Mouse (Mus musculus): ENCODE data around the gene Zfp85. TPM values are rescaled to one million over a fixed set of nuclear protein-coding genes. Genes with fewer than 3 reads are reported as not detected.
"Not testable (repeated sequence)": the region's sequence is repeated elsewhere in the genome, so short reads cannot be mapped to it uniquely, and the experiment has no call there.

Gene Zfp85
- polyA plus RNA-seq (2012; rRNA removed), result 4.0 and 5.0 TPM in 2 replicates

- no peak within 1 kb of the TSS; the same call in 1 of the 2 replicates for H3K27ac ChIP-seq (ENCODE audit: insufficient read depth, low read length)
- DNase-seq, result peak; percentile 71 to 72
- H3K27me3 ChIP-seq (ENCODE audit: control insufficient read depth, insufficient read depth, low read length), result no peaks in the 10 kb centered on the region
- peak within 1 kb of the TSS; percentile 96 for H3K4me3 ChIP-seq (replicated peaks; ENCODE audit: insufficient read depth, low read depth, low read length)
- H3K4me1 ChIP-seq (ENCODE audit: control insufficient read depth, insufficient read depth, low read length), result no peaks in the 10 kb centered on the region
- WGBS, result 6% methylated on average over 24 of the region's 24 CpGs
- TF ChIP-seq POLR2A (IDR thresholded peaks at IDR 0.05; ENCODE audit: borderline replicate concordance, insufficient read depth, low read length), result no peak; the same call in 1 of the 2 replicates
- no peak for TF ChIP-seq CTCF (IDR thresholded peaks at IDR 0.05; ENCODE audit: borderline replicate concordance, insufficient read depth, low read depth, low read length)
Observed at GRCm38 (mm10) chr13:67754333-67755306, at the start of gene Zfp85. Zfp85 (minus strand) TSS chr13:67755228.

GRCm38 (mm10) chr13:67799151-67799550, 44.1 kb upstream of the Zfp85 start:
- WGBS, result 79% methylated on average over 3 of the region's 3 CpGs
- H3K4me1 ChIP-seq (ENCODE audit: control insufficient read depth, insufficient read depth, low read length); DNase-seq; H3K4me3 ChIP-seq (replicated peaks; ENCODE audit: insufficient read depth, low read depth, low read length); H3K27me3 ChIP-seq (ENCODE audit: control insufficient read depth, insufficient read depth, low read length); H3K27ac ChIP-seq (ENCODE audit: insufficient read depth, low read length): not testable (repeated sequence)

GRCm38 (mm10) chr13:67798618-67799017, 43.6 kb upstream of the Zfp85 start:
- no peak for TF ChIP-seq CTCF (IDR thresholded peaks at IDR 0.05; ENCODE audit: borderline replicate concordance, insufficient read depth, low read depth, low read length)
- no peak for TF ChIP-seq POLR2A (IDR thresholded peaks at IDR 0.05; ENCODE audit: borderline replicate concordance, insufficient read depth, low read length)
- 76% methylated on average over 3 of the region's 3 CpGs for WGBS
- H3K27me3 ChIP-seq (ENCODE audit: control insufficient read depth, insufficient read depth, low read length), result no peaks in the 10 kb centered on the region
- H3K4me1 ChIP-seq (ENCODE audit: control insufficient read depth, insufficient read depth, low read length), result no peaks in the 10 kb centered on the region
- no peak overlapping the region for H3K27ac ChIP-seq (ENCODE audit: insufficient read depth, low read length)
- H3K4me3 ChIP-seq (replicated peaks; ENCODE audit: insufficient read depth, low read depth, low read length), result no peak overlapping the region
- DNase-seq, result no peak

- no peak for TF ChIP-seq POLR2A (IDR thresholded peaks at IDR 0.05; ENCODE audit: borderline replicate concordance, insufficient read depth, low read length)
- no peak for TF ChIP-seq CTCF (IDR thresholded peaks at IDR 0.05; ENCODE audit: borderline replicate concordance, insufficient read depth, low read depth, low read length)
- 91% methylated on average over 10 of the region's 10 CpGs for WGBS
Observed at GRCm38 (mm10) chr13:67791921-67792455, 37.0 kb upstream of the Zfp85 start.

GRCm38 (mm10) chr13:67779265-67780221, 24.5 kb upstream of the Zfp85 start, which contains the start of gene Zfp493:
Zfp493 (plus strand) TSS chr13:67779693.
- H3K27ac ChIP-seq (ENCODE audit: insufficient read depth, low read length), result no peak within 1 kb of the TSS
- no peaks in the 10 kb centered on the region for H3K4me1 ChIP-seq (ENCODE audit: control insufficient read depth, insufficient read depth, low read length)
- WGBS, result 6% methylated on average over 26 of the region's 26 CpGs

More at GRCm38 (mm10) chr13:67791921-67792455, 37.0 kb upstream of the Zfp85 start:
- no peaks in the 10 kb centered on the region for H3K4me1 ChIP-seq (ENCODE audit: control insufficient read depth, insufficient read depth, low read length)
- H3K27me3 ChIP-seq (ENCODE audit: control insufficient read depth, insufficient read depth, low read length), result no peaks in the 10 kb centered on the region
- H3K27ac ChIP-seq (ENCODE audit: insufficient read depth, low read length), result no peak overlapping the region
- no peak for DNase-seq
- no peak overlapping the region for H3K4me3 ChIP-seq (replicated peaks; ENCODE audit: insufficient read depth, low read depth, low read length)

GRCm38 (mm10) chr13:67763031-67763768, 8.2 kb upstream of the Zfp85 start:
- TF ChIP-seq CTCF (IDR thresholded peaks at IDR 0.05; ENCODE audit: borderline replicate concordance, insufficient read depth, low read depth, low read length) (no peak), POLR2A (IDR thresholded peaks at IDR 0.05; ENCODE audit: borderline replicate concordance, insufficient read depth, low read length) (no peak)
- Histone ChIP-seq H3K4me1 (ENCODE audit: control insufficient read depth, insufficient read depth, low read length) (no peaks in the 10 kb centered on the region), H3K27ac (ENCODE audit: insufficient read depth, low read length) (no peak overlapping the region), H3K4me3 (replicated peaks; ENCODE audit: insufficient read depth, low read depth, low read length) (no peak overlapping the region), H3K27me3 (ENCODE audit: control insufficient read depth, insufficient read depth, low read length) (no peaks in the 10 kb centered on the region)
- 76% methylated on average over 2 of the region's 2 CpGs for WGBS
- DNase-seq, result no peak

More at GRCm38 (mm10) chr13:67779265-67780221, 24.5 kb upstream of the Zfp85 start, which contains the start of gene Zfp493:
- Histone ChIP-seq H3K27me3 (ENCODE audit: control insufficient read depth, insufficient read depth, low read length) (no peaks in the 10 kb centered on the region), H3K4me3 (replicated peaks; ENCODE audit: insufficient read depth, low read depth, low read length) (peak within 1 kb of the TSS; percentile 73)
- TF ChIP-seq POLR2A (IDR thresholded peaks at IDR 0.05; ENCODE audit: borderline replicate concordance, insufficient read depth, low read length) (peak; percentile 52; the same call in 1 of the 2 replicates), CTCF (IDR thresholded peaks at IDR 0.05; ENCODE audit: borderline replicate concordance, insufficient read depth, low read depth, low read length) (no peak)
- peak; percentile 74 to 85 for DNase-seq

Data from cerebellum, adult 2 months (tissue).